Mouse (Mus musculus) small intestine, adult 2 months (tissue): ENCODE results near the gene 4930430F08Rik.

Experiments
- CTCF ChIP-seq: fragments of 200-500 bp; IDR thresholded peaks from 2 replicates; pipeline ENCODE4 v1.5.1; 2012; ENCODE audit warnings: low read depth, mild to moderate bottlenecking, control low read depth, inconsistent platforms, low read length, moderate library complexity, mixed read lengths; ENCODE audit not compliant: insufficient replicate concordance, insufficient read length; ENCODE audit errors: extremely low read depth
- POLR2A ChIP-seq: fragments of 200-500 bp; IDR thresholded peaks from 2 replicates; pipeline ENCODE4 v1.6.1; 2012; ENCODE audit warnings: low read depth, mild to moderate bottlenecking, control low read depth, inconsistent platforms, low read length, moderate library complexity

GRCm38 (mm10) chr10:100590323-100590722 lies at the start of gene 4930430F08Rik, which contains the start of gene 1700017N19Rik:
- TF ChIP-seq CTCF (no peak), POLR2A (no peak)
